Mouse (Mus musculus) urinary bladder, postnatal 10 days (tissue): ENCODE results near the gene Lrp5.

Experiments
- DNase-seq: peaks from one replicate; pipeline ENCODE4 v3.0.0; 2022; ENCODE audit warnings: low spot score

The Lrp5 gene

DNA sequence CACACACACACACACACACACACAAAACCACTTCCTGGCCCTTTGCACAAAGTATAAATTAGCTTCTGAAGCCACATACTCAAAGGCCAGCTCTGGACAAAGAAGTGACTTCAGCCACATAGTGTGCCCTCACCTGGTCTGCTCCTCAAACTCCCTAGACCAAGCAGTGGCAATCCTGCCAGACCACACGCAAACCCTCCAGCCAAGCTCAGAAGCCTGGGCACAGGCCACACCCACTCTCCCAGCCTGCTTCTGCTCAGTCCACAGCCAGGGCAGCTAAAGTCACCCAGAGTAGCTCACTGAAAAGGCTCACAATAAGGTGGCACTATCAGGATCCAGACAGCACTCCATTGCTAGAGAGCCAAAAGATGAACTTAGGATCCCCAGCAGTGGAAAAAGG is 30.2 kb downstream of the Lrp5 start:
- DNase-seq = no peak

DNA sequence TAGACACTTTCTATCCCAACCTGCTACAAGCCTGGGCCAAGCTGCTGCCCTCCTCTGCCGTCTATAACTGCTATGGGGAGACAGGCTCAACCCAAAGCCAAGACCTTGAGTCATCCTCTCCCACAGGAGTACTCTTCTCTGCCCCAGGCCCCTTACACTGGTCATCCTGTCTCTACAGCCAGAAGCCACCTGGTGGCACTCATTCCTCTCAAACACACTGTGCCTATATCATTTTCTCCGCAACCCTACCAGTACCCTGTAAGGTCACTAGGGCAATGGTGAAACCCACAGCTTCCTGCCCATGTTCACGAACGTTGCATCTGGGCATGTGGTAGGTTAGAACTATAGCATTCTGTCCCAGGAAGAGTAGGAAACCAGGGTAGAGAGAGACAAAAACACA is 31.4 kb downstream of the Lrp5 start:
- DNase-seq = no peak

DNA sequence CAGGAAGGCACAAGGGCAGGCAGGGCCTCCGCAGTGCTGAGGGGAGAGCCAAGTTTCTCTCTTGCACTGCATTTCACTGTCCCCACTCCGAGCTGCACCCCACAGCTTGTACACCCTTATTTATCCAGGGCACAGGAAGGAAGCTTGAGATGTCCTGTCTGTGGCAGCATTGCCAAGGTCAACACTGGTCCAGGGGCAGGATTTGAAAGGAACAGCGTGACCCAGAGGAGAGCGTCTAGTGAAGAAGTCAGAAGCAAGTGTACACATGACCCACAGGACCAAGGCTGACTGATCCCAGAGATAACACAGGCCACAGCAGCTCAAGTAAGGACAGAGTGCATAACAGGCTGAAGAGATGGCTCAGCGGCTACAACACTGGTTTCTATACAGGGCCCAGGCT is 32.3 kb downstream of the Lrp5 start:
- DNase-seq = no peak

DNA sequence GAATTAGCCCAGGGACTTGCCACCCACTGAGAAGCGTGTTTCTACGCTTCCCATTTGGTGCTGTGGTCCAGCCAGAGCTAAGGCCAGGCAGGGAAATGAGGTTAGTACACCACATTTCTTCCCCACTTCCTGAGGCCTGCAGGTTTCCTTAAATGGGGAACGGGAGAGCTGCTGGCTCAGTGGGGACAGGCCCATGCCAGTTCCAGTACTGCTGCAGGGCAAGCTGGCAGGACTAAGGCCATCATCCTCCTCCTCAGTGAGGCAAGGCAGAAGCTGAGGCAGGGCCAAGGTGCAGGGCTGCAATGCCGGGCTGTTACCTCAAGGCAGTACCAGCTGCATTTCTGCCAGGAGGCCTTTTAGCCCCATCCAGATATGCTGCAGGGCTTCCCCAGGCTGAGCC is 32.9 kb downstream of the Lrp5 start:
- DNase-seq = no peak

DNA sequence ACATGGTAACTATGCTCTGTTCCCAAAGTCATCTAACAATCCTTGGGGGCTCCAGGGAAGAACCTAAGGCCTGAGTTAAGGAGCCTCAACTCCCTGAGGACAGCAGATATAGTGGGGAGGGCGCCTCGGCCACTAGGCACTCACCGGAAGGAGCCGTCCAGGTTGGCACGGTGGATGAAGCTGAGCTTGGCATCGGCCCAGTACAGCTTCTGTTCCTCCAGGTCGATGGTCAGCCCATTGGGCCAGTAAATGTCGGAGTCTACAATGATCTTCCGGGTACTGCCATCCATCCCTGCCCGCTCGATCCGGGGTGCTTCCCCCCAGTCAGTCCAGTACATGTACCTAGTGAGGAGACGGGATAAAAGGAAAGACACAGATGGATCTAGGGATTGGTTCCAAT is 34.4 kb downstream of the Lrp5 start:
- no peak for DNase-seq

DNA sequence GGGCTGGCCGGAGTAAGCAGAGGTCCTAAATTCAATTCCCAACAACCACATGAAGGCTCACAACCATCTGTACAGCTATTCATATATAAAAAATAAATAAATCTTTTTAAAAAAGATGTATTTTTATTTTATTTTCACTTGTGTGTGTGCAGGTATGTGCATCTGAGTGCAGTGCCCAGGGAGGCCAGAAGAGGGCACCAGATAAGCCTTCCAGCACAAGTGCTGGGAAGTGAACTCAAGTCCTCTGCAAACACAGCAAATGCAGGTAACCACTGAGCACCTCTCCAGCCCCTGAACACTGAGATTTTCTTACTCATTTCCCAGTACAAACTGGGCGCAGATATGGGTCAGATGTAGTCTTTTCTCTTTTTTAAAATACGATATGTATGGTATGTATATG is 35.1 kb downstream of the Lrp5 start:
- no peak for DNase-seq

DNA sequence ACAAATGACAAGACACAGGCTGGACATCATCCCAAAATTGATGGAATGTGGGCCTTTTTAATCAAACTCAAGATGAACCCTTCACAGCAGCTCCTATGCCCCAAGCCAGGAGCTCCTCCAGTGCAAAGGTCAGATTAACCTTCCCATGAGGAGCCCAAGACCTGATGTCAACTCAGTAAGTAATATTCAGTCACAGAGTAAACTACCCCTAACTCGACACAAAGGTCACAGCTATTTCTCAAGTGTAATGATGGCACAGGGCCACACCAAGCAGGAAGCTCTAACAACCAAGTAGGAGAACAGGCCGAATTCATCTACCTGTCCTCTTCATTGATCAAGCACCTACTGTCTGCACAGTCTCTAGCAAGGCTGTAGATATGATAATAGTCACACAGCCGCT is 35.9 kb downstream of the Lrp5 start:
- DNase-seq = no peak

DNA sequence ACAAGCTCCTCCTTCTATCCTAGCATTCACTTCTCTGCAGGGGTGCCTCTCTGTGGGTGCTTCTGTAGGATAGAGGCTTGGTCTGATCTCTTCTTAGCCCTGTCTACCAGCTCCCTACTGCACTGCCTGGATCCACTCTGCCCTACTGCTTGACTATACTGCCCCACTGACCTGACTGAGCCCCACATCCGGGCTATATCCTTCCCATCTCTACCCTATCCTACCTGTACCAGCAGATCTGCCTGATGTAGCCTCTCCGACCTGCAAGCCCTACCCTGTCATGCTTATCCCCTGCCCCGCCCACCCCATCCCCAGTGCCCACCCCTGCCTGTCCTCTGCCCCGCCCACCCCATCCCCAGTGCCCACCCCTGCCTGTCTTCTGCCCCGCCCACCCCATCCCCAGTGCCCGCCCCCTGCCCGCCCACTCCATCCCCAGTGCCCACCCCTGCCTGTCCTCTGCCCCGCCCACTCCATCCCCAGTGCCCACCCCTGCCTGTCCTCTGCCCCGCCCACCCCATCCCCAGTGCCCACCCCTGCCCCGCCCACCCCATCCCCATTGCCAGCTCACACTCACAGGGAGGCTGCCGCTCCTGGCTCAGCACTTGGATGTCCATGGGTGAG is 37.4 kb downstream of the Lrp5 start:
- DNase-seq = no peak

DNA sequence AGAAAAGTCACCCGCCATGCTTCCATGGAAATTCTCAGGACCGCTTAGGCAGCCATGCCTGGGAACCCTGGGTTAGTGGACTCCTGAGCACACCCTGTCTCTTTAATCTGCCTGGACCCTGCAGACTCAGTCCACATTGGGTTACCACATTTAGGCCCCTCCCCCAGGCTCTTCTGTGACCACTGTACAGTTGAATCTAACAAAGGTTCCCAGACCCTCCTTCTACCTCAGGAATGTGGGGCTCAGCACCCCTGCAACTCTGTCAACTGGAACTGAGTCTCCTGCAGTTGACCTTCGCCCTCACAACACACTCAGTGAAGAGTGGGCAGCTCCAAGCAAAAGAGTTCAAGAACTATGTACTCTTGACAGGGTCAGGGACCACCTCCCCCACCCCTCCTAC is 38.4 kb downstream of the Lrp5 start:
- no peak for DNase-seq

DNA sequence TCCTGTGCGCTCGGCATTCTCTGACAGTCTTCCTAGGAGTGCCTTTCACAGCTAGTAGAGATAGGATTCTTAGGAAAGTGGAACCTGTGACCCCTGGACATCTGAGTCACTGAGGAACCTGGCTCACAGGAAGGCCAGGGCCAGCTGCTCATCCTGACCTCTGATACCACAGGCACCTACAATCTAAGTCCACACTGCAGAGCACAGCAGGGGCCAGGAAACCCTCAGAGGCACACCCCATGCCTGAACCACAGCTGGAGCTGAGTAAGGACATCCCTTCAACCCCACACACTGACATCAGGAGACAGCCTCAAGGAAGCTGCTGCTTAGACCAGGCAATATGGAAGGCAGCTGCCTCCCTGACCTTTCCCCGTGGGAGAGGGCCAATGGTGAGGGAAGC is 40.6 kb downstream of the Lrp5 start:
- DNase-seq = no peak

DNA sequence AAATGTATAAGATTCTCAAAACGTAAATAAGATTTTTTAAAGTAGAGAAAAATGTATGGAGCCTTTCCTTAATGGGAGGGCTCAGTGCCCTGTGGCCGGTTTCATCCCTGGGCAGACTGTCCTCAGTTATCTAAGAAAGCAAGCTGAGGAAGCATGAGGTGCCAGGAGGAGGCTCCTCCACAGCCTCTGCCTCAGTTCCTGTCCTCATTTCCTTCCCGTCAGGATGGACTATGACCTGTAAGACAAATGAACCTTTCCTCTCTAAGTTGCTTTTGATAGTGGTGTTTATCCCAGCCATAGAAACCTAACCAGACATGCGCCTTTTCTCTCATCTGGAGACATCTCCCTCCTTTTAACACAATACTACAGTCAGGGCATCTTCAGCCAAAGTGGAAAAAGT is 41.0 kb downstream of the Lrp5 start:
- no peak for DNase-seq

DNA sequence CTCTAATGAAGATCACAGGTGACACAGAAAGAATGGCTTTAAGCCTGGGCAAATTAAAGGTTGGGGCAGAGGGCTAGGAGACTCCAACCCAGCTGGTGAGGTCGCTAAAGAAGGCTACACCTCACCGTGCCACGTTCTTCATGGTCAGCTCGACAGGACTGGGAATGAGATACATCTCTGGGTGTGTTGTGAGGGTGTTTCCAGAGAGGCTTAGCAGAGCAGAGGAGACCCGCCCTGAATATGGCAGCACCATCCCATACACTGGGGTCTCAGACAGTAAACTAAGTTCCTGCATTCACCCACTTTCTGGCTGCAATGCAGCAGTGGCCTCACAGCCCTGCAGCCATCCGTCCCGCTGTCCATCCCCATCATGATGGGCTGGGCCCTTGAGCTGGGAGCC is 46.8 kb downstream of the Lrp5 start:
- no peak for DNase-seq

DNA sequence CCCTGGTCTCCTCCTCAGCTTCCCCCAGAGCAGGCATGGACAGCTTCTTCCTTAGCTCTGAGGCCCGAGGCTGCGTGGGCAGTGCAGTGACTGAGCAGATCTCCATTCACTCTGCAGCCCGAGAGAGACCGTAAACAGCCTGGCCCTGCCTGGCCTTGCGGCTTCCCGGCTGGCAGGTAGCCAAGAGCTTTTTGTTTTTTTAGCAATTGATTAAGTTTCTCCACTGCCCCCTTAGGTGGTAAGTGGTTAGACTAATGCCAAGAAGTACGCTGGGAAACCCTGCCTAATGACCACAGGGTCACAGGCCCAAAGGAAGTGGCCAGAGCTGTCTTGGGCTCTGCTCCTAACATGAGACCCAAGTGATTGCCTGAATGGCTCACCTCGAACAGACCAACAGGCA is 47.7 kb downstream of the Lrp5 start:
- DNase-seq = no peak

DNA sequence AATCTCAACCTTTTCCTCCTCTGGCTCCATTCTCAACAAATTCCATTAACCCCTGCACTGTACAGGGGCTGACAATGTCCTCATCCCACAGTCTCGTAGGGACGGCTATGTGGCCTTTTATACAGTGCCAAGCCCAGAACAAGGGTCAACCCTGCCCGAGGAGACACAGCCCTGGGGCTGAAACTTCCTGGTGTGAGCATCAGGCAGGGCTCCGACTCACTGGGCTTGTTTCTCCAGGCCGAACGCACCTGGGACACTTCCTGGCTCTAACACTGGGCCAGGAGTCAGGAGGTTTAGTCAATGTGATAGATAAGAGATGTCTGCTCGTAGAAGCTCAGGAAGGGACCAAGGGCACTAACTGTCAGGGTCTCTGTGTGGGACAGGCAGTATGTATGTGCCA is 54.3 kb downstream of the Lrp5 start:
- DNase-seq = no peak

DNA sequence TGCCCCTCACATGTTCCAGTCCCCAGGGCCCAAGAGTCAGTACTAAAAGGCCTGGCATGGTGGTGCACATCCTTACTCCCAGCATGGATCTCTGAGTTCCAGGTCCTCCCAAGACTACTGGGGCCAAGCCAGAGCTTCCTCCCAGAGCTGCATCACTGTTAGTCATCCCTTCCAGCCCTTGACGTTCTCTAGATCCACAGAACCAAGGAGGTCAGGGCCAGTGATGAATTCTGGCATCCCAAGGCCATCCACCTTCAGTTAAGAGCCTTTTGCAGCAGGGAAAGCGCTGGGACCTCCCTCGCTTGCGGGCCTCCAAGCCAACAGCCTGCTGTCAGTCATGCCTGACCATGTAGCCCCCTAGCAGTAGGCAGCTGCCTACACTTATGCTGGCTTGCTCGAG is 54.9 kb downstream of the Lrp5 start:
- no peak for DNase-seq

DNA sequence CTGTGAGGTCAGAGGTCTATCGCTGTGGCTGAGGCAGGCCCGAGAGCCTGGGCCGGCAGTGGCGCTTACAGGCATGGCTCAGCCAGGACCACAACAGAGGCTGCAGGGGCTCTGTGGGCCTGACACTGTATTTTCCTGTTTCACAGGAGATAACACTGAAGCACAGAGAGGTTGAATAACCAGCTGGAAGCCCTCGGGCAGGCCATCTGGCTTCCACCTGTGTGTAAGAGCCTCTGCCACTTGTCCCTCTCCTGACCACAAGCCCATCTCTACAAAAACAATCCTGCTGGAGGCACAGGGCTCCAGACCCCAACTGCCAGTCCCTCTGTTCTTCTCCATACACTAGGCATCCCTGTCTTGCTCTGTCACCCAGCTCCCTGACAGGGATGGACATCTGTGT is 55.9 kb downstream of the Lrp5 start:
- no peak for DNase-seq

DNA sequence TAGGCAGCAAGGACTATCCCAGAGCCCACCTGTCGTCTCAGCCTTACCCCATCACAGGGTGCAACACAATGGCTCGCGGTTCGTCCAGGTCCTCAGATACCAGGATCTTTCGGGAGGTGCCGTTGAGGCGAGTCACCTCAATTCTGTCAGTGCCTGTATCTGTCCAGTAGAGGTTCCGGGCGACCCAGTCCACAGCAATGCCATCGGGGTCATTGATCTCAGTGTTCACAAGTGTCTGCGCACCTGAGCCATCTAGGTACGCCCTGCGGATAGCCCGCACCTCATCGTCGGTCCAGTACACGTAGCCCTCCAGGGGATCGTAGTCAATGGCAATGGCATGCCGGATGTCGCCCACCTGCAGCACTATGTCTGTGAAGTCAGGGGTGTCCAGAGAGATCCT is 56.3 kb downstream of the Lrp5 start:
- DNase-seq = no peak

DNA sequence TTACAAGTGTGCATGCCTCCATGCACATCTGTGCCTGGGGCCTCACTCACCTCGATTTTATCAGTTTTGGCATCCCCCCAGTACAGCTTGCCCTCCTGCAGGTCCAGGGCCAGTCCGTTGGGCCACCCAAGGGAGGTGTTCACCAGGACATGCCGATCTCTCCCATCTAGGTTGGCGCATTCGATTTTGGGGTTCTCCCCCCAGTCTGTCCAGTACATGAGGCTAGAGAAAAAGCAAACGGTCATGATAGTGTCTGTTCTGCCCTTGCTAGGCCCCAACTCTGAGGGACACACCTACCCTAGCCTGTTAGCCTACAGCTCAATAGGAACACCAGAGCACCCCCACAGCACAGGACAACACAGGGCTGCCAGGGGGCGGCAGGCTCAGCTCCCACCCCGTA is 58.1 kb downstream of the Lrp5 start:
- DNase-seq = no peak

DNA sequence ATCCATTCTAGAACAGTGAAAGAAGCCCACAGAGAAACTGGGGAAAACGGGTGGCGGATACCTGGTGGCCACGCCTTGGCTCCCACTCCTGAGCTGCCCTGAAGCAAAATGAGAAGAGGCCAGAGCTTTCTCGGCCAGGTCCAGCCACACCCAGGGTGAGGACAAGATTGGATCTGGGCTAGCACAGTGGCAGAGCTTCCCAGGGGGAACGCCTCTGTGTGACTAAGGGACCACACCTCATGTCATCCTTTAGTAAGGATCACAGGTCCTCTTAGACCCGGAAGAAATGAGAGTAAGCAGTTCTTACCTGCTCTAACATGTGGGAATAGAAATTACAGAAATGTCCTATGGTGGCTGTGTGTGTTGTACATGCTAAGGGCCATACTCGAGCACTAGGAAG is 61.3 kb downstream of the Lrp5 start:
- DNase-seq = no peak

DNA sequence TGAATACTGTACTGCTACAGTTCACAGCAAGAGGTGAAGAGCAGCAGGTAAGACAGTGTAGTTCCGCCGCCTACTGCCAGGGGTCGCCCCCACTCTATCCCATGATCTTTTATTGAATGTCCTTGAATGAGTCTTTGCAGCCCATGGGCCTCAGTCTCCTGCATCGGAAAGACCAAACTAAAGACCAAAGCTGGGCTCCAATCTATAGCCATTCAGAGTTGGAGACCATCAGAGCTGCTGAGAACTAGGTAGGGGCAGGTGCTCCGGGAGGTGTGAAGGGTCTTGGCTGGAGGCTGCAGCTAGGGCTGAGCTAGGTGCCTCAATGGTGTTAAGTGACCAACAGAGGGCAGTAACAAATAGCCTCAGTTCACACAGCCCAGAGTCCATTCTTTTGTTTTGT is 62.5 kb downstream of the Lrp5 start:
- no peak for DNase-seq

DNA sequence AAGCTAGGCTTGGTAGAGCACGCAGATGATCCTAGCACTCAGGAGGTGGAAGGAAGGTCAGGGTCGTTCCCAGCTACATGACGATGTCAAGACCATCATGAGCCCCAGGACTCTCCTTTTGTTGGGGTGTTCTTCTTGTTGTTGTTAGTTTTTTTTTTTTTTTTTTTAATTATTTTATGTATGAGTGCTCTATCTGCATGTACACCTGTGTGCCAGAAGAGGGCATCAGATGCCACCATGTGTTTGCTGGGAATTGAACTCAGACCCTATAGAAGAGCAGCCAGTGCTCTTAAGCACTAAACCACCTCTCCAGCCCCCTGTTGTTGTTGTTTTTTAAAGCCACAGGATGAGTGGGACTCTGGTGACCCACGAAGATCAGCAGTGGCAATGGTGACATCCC is 63.1 kb downstream of the Lrp5 start:
- no peak for DNase-seq

DNA sequence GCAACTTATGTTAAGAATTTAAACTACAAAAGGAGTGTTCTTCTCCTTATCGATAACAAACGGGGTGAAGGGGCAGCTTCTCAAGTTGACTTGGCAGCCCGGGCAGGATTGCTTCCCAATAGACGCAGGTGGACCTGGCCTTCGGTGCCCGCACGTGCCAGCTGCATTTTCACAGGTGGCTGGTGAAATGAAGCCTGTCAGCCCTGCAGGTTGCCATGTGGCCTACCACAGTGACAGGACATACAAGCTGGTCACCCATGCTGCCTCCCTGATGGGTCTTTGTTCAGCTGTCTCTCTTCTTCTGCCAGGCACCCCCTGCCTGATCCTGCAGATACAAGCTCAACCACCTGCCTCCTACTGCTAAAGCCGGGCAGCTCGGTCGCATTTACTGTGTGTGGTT is 65.5 kb downstream of the Lrp5 start:
- DNase-seq = no peak

DNA sequence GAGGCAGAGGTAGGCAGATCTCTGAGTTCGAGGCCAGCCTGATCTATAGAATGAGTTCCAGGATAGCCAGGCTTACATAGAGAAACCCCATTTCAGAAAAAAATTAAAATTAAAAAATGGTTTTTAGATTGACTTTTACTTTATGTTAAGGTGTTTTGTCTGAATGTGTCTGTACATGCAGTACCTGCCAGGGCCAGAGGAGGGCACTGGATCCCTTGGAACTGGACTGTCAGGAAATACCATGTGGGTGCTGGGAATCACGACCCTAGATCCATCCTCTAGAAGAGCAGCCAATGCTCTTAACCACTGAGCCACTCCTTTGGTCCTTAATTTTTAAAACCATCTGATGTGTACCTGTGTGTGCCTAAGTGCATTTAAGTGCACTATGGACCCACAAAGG is 67.0 kb downstream of the Lrp5 start:
- DNase-seq = no peak

DNA sequence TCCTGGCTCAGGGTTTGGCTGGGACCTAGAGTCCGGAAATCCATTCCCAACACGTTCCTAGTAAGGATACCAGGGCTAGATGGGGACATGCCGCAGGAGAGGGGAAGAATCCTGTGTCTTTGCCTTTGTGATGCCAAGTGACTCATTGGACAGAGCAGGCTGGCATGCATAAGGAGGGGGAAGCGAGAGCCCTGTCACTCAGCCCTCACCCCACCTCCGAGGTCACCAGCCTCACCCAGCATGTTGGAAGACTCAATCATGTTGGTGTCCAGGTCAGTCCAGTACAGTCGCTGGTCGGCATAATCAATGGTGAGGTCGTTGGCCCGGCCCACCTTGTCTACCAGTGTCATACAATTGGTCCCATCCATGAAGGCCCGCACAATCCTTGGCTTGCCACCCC is 72.4 kb downstream of the Lrp5 start:
- DNase-seq = no peak
